Mouse (Mus musculus) cerebellum, adult 11-12 months (tissue): ENCODE results near the gene Gpx8.
A peak's percentile ranks its signal among the peaks of the same experiment; 100 is the strongest.

Experiments
- DNase-seq: peaks from one replicate; pipeline ENCODE4 v3.0.0; 2022

The Gpx8 gene

DNA sequence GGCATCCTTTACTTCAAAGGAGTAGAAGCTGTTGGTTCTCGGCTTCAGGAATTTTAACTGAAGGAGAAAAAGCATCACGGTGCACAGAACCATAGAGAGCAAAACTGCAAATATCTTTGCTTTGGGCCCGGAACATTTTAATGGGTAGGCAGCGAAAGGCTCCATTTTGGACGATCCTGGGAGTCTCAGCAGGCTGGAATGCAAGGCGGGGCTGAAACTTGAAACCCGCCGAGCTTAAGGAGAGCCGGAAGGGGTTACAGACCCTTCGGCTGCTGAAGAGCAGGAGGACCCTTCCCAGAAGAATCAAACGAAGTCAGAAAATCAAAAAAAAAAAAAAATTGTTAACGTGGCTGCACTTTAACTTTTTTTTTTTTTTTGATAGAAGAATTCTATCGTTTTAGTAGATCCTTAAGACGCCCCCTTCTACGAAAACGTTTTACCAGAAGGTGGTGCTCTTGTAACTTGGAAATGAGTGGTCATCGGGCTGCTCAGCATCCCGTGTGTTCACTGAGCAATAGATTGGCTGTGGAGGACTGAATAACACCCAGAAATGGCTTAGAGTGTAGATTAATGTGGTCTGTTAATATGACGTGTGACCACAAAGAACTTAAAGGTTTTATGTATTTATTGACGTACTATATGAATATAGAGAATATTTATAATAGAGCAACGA is at the start of gene Gpx8:
Gene Gpx8, minus strand, starts transcription at position 200 of the 673 bp plus-strand sequence.
- DNase-seq = no peak

DNA sequence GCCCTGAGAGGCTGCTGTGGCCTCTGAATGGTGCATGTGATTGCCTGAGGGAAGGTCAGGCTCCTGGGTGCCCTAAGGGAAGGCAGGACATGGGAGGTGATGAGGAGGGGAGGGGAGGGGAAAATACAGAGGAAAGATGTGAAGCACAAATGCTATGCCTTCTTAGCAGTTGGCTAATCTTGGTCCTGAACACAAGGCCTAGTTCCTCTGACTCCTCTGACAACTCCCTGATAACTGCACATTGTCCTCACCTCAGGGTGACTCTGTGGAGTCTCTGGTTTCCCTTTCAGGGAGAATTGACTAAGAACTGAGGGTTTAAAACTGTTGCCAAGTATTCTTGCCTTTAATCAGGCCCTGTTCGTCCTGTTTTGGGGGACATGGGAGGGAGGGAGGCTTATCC is 48.4 kb upstream of the Gpx8 start:
- no peak for DNase-seq

DNA sequence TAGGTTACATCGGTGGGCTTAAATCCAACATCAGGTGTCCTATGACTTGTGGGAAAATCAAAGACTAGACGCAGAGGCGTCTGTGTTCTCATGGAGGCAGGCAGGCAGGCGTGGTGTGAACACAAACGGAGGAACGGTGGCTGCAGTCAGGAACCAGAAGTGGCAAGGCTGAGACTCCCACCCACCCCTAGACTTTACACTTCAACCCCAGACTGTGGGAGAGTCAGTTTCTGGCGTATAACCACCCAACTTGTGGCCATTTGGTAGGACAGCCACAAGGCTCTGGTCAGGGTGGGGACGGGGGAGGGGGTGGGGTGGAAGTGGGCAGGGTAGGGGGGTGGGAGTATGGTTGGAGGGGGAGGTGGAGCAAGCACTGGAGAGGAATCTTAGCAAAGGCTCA is 44.3 kb upstream of the Gpx8 start:
- DNase-seq = no peak

DNA sequence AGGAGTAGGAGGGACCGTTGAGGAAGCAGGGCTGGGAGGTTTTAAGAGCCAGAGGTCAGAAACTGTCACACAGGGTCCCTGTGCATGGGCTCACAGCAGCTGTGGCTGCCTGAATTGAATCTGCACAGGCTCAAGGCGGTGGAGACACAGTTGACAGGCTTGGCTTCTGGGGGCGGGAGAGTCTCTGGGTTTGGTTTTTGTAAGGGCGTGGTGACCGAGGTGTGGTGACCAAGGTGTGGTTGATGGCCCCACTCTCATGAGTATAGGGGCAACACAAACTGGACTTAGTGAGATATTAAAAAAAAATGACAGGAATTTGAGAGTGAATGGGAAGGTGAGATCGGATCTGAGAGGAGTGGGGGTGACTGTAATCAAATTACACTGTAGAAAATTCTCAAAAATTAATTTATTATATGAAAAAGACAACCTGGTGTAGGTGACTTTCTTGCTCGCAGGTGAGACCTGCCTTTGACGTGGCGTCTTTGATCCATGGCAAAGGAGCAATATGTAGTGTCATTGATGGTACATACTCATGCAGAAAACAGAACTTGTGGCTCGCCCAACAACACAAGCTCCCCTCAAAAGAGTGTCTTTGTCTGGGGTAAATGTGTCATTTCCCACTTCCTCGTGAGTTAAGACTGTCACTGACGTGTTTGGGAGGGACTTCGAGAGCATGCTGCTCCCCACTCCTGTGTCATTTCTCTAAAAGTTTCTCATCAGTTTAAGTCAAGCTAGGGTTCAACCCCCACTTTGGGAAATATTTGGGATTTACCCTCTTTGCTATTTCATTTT is 41.2 kb upstream of the Gpx8 start:
- DNase-seq = no peak

DNA sequence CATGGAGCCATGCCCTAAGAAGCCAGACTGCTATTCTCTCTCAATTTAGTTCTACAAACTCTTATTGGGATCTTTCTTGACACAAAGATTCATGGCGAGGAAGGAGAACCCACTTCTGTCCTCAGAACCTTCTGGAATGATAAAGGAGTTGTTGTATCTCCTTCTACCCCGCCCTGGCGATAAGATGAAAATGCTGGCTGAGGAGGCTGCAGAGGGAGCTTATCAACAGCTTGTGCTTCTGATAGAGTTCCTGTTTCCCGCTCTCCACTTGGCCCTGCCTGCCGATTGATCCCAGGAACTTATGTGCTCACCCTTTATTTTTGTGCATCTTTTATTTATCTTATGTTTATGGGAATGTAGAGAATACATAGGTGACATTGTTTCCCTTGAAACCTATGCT is 38.5 kb upstream of the Gpx8 start:
- no peak for DNase-seq

DNA sequence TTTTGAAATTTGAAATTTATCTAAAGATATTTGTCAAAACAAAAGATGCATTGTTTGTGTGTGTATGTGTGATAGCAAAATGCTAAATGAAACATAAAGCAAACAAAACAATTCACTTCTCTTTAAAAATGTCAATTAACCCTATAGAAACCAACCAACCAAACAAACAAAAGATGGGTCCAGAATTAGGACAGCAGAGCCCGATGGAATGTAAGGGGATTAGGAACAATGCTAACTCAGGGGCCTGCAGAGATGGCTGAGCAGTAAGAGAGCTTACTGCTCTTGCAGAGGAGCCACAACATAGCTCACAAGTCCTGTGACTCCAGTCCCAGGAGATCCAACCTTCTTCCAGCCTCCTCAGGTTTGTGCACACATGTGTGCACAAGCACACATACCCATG is 35.9 kb upstream of the Gpx8 start:
- DNase-seq = no peak

DNA sequence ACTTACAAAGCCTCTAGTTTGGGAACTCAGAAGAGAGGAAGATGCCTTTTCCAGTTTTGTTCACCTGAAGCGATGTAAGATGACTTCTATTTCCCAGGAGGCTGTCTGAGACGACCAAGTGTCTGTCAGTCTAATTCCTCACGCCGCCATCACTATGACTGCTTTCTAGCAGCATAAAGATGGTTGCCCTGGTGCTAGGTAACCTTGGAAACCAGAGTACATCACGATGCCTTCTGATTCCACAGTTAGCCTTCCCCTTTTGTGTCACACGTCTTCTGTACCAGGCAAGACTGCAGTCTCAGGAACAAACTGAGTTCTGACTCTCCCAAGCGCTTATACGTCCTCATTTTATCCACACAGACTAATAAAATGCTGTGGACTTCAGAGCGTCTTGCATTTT is 32.8 kb upstream of the Gpx8 start:
- no peak for DNase-seq

DNA sequence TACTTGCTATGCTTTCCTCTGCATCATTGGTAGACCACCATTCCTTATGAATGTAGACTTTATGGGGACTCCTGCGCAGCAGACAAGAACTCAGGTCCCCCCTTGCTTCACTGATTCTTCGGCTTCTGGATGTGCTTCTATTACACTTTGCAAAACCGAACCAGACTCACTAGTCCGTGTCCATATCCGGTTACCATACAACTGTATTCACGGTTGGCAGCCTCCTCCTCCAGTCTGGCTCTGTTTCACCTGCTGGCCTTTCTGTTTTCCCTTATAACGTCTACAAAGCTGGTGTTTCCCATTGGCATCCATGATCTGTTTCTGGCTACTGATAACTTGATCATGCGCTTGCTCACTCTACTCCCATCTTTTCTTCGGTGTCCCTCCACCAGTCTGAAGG is 18.3 kb upstream of the Gpx8 start:
- no peak for DNase-seq

DNA sequence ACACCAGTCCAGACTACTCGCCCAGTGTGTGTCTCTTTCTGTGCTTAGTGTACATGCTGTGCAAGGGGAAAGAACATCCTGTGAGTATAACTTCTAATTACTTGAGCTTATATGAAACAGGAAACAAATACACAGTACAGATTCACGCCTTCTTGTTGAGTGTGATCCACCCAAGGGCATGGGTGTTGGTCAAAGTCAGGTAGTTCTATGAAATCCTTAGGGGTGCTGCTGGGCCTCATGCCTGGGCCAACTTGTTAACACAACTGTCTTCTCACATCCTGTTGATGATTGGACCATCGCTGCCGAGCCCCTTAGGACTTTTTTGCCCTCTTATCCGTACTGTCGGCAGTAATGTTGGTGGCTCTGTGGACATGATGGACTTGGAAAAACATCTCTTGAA is 15.5 kb upstream of the Gpx8 start:
- no peak for DNase-seq

DNA sequence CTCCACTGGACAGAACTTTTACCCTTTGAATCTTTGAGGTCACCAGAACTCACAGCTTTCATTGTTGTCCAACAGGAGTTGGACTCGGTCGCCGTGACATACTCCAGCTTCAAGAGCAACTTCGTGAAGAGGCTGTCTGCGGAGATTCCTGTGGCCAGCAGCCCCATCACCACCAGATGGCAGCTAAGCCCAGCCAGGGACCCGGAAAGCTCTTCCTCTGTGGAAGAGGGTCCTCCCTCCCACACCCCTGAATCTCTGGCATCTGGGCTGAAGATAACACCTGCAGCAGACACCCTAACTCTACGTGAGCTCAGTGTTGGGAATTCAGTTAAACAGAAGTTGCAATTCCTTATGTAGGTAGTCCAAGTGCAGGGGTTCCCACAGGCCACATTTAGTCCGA is 9.6 kb upstream of the Gpx8 start:
- DNase-seq = no peak

DNA sequence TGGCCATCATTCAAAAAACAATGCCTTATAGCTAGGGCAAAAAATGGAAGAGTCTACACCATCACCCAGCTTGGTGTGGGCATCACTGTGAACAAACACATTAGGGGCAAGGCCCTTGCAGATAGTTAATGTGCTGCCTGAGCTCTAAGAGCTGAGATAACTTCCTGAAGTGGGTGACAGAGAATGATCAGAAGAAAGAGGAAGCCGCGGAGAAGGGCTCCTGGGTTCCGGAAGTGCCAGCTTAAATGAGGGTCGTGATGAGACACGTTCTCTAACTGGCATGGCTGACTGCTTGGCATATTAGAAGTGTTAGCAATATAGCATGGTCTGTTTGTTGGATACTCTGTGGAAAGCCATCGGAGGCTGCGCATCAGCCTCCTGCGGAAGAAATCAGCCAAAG is 8.0 kb upstream of the Gpx8 start:
- DNase-seq = no peak

DNA sequence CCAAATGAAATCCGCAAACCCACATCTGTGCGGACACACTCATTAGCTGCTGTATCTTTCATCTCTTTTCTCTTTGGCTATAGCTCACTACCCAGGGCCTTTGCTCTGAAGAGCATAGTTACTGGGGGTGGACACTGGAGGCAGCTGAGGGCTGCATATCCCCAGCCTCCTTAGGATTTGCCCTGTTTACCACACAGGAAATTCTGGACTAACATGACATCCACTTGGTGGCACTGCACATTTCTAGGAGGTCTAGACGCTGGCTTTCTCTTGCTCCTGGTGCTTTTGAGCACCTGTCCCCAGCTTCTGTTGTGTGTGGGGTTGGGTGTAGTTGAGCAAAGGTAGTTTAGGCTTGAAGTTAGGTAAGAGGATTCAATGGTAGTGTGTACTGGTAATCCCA is 1.4 kb upstream of the Gpx8 start:
- no peak for DNase-seq

DNA sequence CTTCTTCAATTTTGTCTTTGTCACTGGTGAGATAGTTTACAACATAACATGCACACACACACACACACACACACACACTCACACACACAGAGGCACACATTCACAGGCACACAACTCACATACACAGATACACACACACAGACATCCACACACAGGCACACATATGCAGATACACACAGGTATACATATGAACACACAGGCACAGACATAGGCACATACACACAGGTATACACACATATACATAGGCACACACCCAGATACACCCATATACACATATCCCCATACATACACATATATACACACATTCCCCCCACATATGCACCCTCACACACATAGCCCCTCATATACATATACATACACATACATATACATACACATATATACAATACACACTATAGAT is 808 bp upstream of the Gpx8 start:
- DNase-seq = no peak

DNA sequence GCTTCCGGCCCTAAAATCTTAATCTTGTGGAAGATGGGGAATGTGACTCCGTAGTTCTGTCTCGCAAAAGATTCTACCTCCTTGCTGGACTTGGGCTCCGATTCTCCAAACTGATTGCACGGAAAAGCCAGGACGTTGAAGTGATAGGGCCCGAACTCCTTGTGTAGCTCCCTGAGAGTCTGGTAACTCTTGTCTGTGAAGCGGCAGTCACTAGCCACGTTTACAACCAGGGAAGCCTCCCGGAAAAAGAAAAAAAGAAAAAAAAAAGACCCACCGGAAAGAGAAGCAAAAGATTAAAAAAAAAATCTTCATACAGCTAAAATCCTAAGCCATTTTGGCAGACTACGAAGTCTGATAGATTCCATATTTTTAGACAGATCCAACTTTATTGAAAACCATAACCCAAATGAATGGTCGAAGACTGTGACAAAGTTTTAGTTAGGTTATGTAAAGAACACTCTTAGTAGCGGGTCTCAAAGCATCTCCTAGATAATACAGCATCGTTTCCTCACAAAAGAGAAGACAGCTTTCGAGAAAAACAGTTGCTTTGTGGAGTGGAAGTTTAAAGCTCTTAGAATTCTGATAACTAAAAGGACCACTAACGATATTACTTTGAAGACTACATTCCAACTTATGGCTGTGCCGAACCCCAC is 626 bp downstream of the Gpx8 start:
- no peak for DNase-seq

DNA sequence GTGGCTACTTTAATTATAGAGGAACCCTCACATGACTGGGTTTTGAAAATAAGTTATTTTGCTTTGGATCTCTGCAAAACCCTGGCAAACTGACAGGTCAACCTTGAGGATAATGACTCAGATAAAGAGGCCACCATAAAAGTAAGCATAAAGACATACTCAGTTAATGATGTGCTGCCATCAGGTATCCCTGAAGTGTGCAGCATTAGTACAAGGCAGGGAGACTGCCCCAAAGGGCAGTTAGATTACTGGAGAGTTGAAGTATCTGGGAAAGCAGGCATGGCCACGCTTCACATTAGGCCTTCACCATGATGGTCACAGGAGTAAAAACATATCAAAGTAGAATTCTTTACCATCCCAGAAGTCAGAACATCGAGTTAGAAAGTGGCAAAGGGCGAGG is 1.3 kb downstream of the Gpx8 start:
- no peak for DNase-seq

DNA sequence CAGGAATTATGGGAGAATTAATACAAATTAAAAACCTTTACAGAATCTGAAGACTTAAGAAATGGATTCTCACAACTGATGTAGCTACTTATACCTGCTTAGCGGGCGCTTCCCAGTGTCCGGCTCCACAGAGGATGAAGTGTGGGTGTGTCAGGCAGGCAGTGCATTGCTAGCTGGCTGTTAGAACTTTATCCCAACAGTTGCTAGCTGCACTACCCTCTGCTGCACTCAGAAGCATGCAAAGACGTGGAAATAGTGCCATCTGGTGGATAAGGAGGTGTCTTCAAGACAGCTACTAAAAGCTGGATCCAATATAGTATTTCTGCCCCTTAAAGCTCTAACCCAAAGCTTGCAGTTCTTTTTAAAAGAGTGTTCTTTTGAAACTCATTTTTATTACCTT is 10.4 kb downstream of the Gpx8 start:
- peak; percentile 51 for DNase-seq

DNA sequence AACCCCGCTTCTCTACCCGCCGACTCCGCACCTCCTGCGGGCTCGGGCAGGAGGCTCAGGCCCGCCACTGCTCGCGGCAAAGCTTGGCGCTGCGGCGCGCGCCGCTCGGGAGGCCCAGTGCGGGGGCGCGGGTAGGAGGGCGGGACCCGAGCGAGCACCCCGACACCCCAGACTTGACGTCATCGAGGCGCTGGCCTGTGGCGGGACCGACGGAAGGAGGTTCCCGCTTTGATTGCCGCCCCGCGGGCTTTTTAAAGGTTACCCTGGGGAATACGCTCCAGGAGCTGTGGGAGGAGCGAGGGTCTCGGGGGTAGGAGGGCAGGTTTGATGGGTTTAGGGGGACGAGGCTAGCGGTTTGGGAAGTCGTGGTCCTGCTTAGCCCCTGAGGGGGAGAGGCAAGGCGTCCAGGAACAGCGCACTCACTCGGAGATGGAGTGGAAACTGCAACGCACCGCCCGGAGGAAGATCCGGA is 11.2 kb downstream of the Gpx8 start, which contains the start of gene Cdc20b:
Gene Cdc20b, plus strand, starts transcription at position 162 of the 472 bp plus-strand sequence.
- DNase-seq = peak; percentile 31

DNA sequence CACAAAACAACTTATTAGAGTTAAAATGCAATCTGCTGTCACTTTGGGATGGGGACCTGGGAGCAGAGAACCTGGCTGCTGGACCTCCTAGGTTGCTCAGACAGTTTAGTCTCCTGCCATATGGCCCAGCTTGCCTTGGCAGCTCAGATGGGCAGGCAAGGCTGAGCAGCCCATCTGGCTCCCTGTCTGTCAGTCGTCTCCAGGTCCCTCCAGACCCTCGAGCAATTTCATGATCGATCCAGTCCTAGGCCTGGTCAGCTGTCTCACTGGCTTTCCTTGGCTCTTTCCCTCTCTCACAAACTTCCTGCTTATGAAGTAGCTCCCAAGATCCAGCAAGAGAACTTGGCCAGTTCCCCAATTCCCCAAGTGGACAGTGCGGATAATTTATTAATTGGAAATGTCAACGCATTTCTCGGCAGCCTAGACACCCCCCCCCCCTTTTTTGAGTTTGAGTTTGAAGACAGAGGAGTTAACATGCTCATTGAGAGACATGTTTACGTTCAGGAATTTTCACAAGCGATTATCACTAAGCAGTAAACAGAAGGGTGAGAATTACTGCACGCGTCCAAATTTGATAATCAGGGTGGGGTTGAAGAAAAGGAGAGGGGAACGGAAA is 11.8 kb downstream of the Gpx8 start:
- DNase-seq = peak; percentile 48

DNA sequence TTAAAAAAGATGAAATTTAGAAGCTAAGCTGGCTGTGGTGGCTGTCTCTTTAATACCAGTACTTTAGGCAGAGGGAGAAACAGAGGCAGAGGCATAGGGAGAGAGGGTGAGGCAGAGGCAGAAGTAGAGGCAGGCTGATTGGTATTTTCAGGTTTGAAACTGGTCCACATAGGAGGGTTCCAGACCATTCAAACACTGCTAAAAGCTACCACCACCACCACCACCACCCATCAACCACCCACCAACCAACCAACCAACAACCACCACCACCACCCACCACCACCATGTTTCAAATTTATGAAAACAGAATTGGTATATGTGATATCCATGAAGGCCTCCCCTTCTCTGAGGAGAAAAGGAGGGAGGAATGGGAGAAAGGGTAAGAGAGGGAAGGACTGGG is 13.4 kb downstream of the Gpx8 start:
- no peak for DNase-seq

DNA sequence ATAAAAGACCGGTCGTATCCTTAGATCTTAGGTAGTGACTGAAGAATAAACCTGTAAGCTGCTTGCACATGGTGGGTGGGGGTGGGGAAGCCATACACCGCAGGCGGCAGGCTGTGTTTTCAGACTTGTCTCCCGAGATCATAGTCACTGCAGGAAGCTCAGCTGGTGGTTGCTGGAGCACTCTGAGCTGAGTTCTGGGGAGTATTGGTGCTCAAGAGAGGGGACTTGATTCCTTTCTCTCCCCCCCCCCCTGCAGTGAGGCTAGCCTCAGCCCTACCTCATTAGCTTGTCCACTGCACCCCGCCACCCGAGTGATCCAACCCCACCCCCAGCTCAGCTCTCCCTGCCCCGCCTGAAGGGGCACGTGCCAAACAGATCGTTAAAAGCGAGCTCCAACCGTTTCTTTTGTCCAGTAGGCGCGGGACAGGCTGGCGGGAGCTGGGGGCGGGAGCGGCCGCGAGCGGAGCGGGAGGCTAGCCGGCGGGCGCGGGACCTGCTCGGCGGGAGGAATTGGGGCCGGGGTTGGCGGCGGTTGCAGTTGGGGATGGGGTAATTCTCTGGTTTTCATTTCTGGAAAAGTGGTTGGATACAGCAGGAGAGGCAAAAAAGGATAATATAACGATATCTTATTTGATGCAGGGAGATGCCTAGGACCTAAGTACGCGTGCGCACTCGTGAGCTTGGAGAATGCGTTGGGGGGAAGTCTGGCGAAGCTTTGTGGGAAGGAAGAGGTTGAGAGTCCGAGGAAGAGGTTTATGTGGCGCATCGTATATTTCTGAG is 14.2 kb downstream of the Gpx8 start:
- no peak for DNase-seq

DNA sequence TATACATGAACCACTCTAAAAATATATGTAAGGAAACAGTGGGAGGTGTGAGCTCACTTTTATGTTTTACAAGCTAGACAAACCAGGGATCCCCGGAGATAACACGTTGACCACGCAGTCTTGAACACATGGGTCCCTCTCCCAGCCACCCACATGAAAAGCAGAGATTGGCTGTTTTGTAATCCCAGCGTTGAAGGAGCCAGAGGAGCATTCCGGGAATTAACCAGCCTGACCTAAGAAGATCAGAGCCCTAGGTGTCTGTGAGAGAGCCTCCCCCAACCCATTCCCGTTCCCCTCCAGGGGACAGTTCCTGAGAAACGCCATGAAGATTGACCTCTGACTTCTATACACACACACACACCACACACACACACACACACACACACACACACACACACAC is 14.9 kb downstream of the Gpx8 start:
- DNase-seq = no peak

DNA sequence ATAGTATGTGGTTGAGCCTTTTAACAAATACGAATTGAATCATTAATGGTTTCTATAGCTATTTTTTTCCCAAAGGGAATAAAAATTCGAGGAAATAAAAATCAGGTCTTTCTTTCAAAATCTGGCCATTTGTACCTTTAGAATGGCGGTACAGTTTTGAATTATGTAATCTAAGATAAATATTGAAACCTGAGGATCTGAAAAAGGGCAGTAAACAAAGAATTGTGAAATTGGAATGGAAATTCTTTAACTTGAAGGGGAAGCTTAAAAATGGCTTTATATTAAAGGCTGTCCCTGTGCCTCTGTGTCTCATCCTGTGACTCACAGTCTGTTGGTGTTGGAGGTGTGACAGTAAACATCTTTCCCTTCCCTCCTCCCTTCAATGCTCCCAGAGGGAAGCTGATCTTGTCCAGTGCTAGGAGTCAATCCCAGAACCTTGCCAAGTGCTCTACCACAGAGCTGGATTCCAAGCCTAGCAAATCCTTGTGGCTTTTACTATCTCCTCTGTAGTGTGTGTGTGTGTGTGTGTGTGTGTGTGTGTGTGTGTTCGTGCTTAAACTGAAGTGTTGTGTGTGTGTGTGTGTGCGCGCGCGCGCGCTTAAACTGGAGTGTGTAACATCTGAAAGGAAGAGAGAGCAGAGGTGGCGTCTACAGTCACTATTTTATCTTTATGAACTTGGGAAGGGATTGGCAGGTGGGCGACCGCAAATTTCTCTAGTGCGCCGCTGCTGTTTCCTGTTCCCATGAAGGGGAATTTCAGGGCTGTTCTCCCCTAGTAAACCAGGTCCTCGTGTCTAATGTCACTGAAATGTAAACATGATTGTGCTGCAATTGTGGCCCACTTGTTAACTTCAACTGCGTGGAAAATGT is 22.7 kb downstream of the Gpx8 start:
- DNase-seq = no peak
